Mouse (Mus musculus) midbrain, postnatal 0 days (tissue): Measurements from ENCODE around the gene Gm6309. TPM values are rescaled to one million over a fixed set of nuclear protein-coding genes. Genes with fewer than 3 reads are reported as not detected.
"Not testable (repeated sequence)": the region's sequence is repeated elsewhere in the genome, so short reads cannot be mapped to it uniquely, and the experiment has no call there.

Source experiments
- ATAC-seq: fragments of 200-750 bp; cut with Nextera tagmentation; 2 replicates; pipeline ENCODE4 v1.8.0; 2017; ENCODE audit warnings: moderate number of reproducible peaks, mild to moderate bottlenecking, moderate TSS enrichment, moderate library complexity; ENCODE audit not compliant: low FRiP score
- DNase-seq: peaks from one replicate; pipeline ENCODE4 v3.0.0-alpha.2; 2015; ENCODE audit warnings: low spot score
- H3K27ac ChIP-seq: fragments of 300-500 bp; sonication (generic); 2 replicates; pipeline ENCODE4 v1.5.1; 2014; ENCODE audit warnings: low read depth, mild to moderate bottlenecking, low read length, mixed read lengths
- H3K27me3 ChIP-seq: fragments of 300-500 bp; sonication (generic); 2 replicates; pipeline ENCODE4 v1.6.1; 2014; ENCODE audit warnings: low read length, control low read depth, mixed read lengths; ENCODE audit not compliant: insufficient read depth
- H3K36me3 ChIP-seq: fragments of 300-500 bp; sonication (generic); 2 replicates; pipeline ENCODE4 v1.6.1; 2014; ENCODE audit warnings: low read length, control low read depth, mixed read lengths; ENCODE audit not compliant: insufficient read depth
- H3K4me1 ChIP-seq: fragments of 300-500 bp; sonication (generic); 2 replicates; pipeline ENCODE4 v1.6.1; 2014; ENCODE audit warnings: mild to moderate bottlenecking, control low read depth, antibody characterized with exemption, low read length, mixed read lengths; ENCODE audit not compliant: insufficient read depth
- H3K4me2 ChIP-seq: fragments of 300-500 bp; sonication (generic); 2 replicates; pipeline ENCODE4 v1.6.1; 2014; ENCODE audit warnings: low read depth, mild to moderate bottlenecking, low read length, mixed read lengths; ENCODE audit not compliant: poor library complexity, severe bottlenecking
- H3K4me3 ChIP-seq: fragments of 300-500 bp; sonication (generic); 2 replicates; pipeline ENCODE4 v1.5.1; 2014; ENCODE audit warnings: low read depth, mild to moderate bottlenecking, low read length, moderate library complexity
- H3K9ac ChIP-seq: fragments of 300-500 bp; sonication (generic); replicated peaks from 2 replicates; pipeline ENCODE4 v1.6.1; 2014; ENCODE audit warnings: mild to moderate bottlenecking, low read length, moderate library complexity, mixed read lengths; ENCODE audit not compliant: poor library complexity, severe bottlenecking
- H3K9me3 ChIP-seq: fragments of 300-500 bp; sonication (generic); 2 replicates; pipeline ENCODE4 v1.6.1; 2016; ENCODE audit warnings: low read length, control low read depth
- CTCF ChIP-seq: IDR thresholded peaks from 2 replicates; pipeline ENCODE4 v1.5.1; 2016; ENCODE audit warnings: antibody characterized with exemption, mild to moderate bottlenecking
- WGBS: fragments of 180-500 bp; shearing (Covaris S2); extraction: QIAGEN DNeasy Blood & Tissue Kit; methylation state at CpG from one replicate; pipeline ENCODE4 v1.1.7; 2014; 5-methylcytosine and 5-hydroxymethylcytosine counted together
- polyA plus RNA-seq: library from polyadenylated mRNA; unstranded; fragments of >200 nt; fragmentation: Nextera tagmentation; extraction: Ambion mirVana; gene quantifications from 2 replicates; pipeline ENCODE4 v1.2.1, GENCODE M21; 2015
- total RNA-seq: library from RNA; depleted of rRNA; stranded (reverse); fragments of >200 nt; gene quantifications from 2 replicates; pipeline ENCODE4 v1.2.3, GENCODE M21; 2014

Gene Gm6309
- total and polyA plus RNA-seq, 2 experiments from 2014 or later: not detected

- DNase-seq: no peak
- Histone ChIP-seq H3K4me3 (no peak overlapping the region), H3K27me3 (no peaks in the 10 kb centered on the region), H3K36me3 (peaks cover 3% of the 10 kb centered on the region; the same call in 1 of the 2 replicates), H3K4me1 (no peaks in the 10 kb centered on the region), H3K9ac (no peak overlapping the region), H3K27ac (no peak overlapping the region), H3K9me3 (no peaks in the 10 kb centered on the region), H3K4me2 (no peak overlapping the region)
- no peak for TF ChIP-seq CTCF
- ATAC-seq: no peak
- WGBS: 83% methylated on average over 8 of the region's 8 CpGs
Measured at GRCm38 (mm10) chr5:146193360-146193759, 22.8 kb upstream of the Gm6309 start.

GRCm38 (mm10) chr5:146190501-146191269, 20.2 kb upstream of the Gm6309 start:
- Histone ChIP-seq H3K4me2 (no peak overlapping the region), H3K9me3 (no peaks in the 10 kb centered on the region), H3K27me3 (no peaks in the 10 kb centered on the region), H3K4me3 (no peak overlapping the region), H3K9ac (no peak overlapping the region), H3K4me1 (no peaks in the 10 kb centered on the region), H3K27ac (no peak overlapping the region), H3K36me3 (no peaks in the 10 kb centered on the region; the same call in 1 of the 2 replicates)
- WGBS: 55% methylated on average over 3 of the region's 3 CpGs
- no peak for ATAC-seq
- DNase-seq: no peak
- no peak for TF ChIP-seq CTCF

GRCm38 (mm10) chr5:146190093-146190492, 19.6 kb upstream of the Gm6309 start:
- 74% methylated on average over 4 of the region's 4 CpGs for WGBS
- no peak for DNase-seq
- H3K4me1 ChIP-seq: no peaks in the 10 kb centered on the region
- ATAC-seq: no peak
- H3K9ac ChIP-seq: no peak overlapping the region
- no peak overlapping the region for H3K4me2 ChIP-seq
- H3K9me3 ChIP-seq: no peaks in the 10 kb centered on the region
- H3K27ac ChIP-seq: no peak overlapping the region
- no peak for TF ChIP-seq CTCF
- H3K4me3 ChIP-seq: no peak overlapping the region
- H3K27me3 ChIP-seq: no peaks in the 10 kb centered on the region
- no peaks in the 10 kb centered on the region for H3K36me3 ChIP-seq

- 85% methylated on average over 7 of the region's 7 CpGs for WGBS
- H3K4me3 ChIP-seq: no peak overlapping the region
- H3K9ac ChIP-seq: no peak overlapping the region
- H3K27me3 ChIP-seq: no peaks in the 10 kb centered on the region
- TF ChIP-seq CTCF: no peak
- DNase-seq: no peak
- no peaks in the 10 kb centered on the region for H3K9me3 ChIP-seq
- H3K4me1 ChIP-seq: no peaks in the 10 kb centered on the region
- no peaks in the 10 kb centered on the region for H3K36me3 ChIP-seq
- no peak overlapping the region for H3K27ac ChIP-seq
- no peak for ATAC-seq
- H3K4me2 ChIP-seq: no peak overlapping the region
Measured at GRCm38 (mm10) chr5:146188712-146189111, 18.2 kb upstream of the Gm6309 start.

DNA sequence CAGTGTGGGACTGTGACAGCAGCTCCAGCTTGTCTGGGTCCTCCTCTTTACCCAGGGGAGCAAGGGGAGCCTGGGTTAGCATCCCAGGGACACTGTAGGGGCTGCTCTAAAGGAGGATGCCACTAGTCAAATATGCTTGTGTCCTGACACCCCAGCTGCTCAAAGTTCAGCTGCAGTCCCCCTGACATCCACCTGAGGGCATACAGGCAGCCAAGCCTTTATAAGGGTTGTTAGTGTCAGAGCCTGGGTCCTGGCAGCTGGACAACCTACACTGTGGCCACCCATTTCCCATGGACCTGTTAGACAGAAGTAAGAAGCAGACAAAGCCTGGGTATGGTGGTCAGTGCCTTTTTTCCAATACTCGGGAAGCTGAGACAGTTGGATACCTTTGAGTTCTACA, 17.6 kb upstream of the Gm6309 start:
- H3K9ac ChIP-seq: no peak overlapping the region
- WGBS: 81% methylated on average over 1 of the region's 1 CpGs
- peak; percentile 25; the same call in 1 of the 2 replicates for TF ChIP-seq CTCF
- H3K4me1 ChIP-seq: no peaks in the 10 kb centered on the region
- no peaks in the 10 kb centered on the region for H3K9me3 ChIP-seq
- no peak overlapping the region for H3K27ac ChIP-seq
- no peaks in the 10 kb centered on the region for H3K27me3 ChIP-seq
- ATAC-seq (no peak), DNase-seq (peak; percentile 2)
- H3K36me3 ChIP-seq: no peaks in the 10 kb centered on the region
- no peak overlapping the region for H3K4me3 ChIP-seq
- H3K4me2 ChIP-seq: no peak overlapping the region

DNA sequence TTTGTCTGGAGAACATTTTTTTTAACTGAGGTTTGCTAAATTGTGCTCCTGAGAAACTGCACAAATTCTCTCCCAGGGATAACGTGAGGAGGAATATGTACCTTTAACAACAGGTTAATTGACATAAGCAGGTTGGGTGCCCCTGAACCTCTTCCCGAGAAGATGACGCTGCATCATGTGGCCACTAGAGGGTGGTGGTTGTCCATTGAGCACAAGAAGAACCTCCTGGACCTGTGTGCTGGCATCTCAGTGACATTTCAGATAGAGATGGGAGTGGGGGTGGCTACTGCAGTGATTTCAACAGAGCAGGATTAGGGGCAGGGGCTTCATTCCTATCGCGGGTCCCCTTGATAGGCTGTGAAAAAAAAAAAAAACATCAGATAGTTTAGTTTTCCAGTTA, 16.9 kb upstream of the Gm6309 start:
- H3K36me3 ChIP-seq, H3K27me3 ChIP-seq, H3K27ac ChIP-seq, H3K4me3 ChIP-seq, H3K4me1 ChIP-seq, ATAC-seq, H3K4me2 ChIP-seq, H3K9me3 ChIP-seq, H3K9ac ChIP-seq: not testable (repeated sequence)
- TF ChIP-seq CTCF: peak; percentile 76
- 31% methylated on average over 5 of the region's 5 CpGs for WGBS
- peak; percentile 42 for DNase-seq

DNA sequence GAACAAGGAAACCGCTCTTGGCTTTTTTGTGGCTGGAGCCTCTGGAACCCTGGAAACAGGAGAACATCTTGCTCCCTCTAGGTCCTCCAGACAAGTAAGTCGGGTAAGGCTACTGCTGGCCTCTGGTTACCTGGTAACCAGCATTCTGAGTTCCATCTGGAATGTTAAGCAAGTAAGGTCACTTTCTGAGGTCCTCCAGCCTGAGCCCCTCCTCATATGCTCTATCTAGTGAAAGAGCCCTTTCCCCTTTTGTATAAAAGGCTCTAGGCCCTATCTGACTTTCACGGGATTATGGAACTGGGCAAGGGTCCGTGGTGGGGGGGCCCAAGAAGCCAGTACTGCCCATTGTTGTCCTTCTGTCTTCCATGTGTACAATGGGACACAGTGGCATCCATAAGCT, 14.7 kb upstream of the Gm6309 start, which contains the start of gene 1700001J03Rik:
Gene 1700001J03Rik (minus strand): TSS at position 101 of the 400 bp plus-strand sequence.
- not testable (repeated sequence) for H3K9ac ChIP-seq, H3K4me1 ChIP-seq, DNase-seq, H3K4me3 ChIP-seq, ATAC-seq, H3K27me3 ChIP-seq, H3K4me2 ChIP-seq, H3K27ac ChIP-seq, H3K36me3 ChIP-seq, H3K9me3 ChIP-seq
- WGBS: 92% methylated on average over 4 of the region's 4 CpGs

DNA sequence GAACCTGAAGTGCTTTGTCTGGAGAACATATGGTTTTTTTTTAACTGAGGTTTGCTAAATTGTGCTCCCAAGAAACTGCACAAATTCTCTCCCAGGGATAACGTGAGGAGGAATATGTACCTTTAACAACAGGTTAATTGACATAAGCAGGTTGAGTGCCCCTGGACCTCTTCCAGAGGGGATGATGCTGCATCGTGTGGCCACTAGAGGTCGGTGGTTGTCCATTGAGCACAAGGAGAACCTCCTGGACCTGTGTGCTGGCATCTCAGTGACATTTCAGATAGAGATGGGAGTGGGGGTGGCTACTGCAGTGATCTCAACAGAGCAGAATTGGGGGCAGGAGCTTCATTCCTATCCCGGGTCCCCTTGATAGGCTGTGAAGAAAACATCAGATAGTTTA, 2.2 kb upstream of the Gm6309 start:
- not testable (repeated sequence) for DNase-seq, ATAC-seq, H3K4me2 ChIP-seq, H3K27ac ChIP-seq, H3K9me3 ChIP-seq, H3K36me3 ChIP-seq, H3K9ac ChIP-seq, H3K27me3 ChIP-seq, H3K4me1 ChIP-seq, H3K4me3 ChIP-seq
- 64% methylated on average over 4 of the region's 4 CpGs for WGBS

- not testable (repeated sequence) for H3K27ac ChIP-seq, DNase-seq, H3K9me3 ChIP-seq, H3K4me2 ChIP-seq, H3K4me3 ChIP-seq, H3K36me3 ChIP-seq, H3K4me1 ChIP-seq, H3K9ac ChIP-seq, H3K27me3 ChIP-seq, ATAC-seq
- 98% methylated on average over 3 of the region's 3 CpGs for WGBS
Measured at GRCm38 (mm10) chr5:146160439-146160838, 10.1 kb downstream of the Gm6309 start, which contains the start of gene Gm5565. Gene Gm5565 (minus strand): TSS chr5:146160539.
